Mouse (Mus musculus) E14TG2a.4 (cell line): Measurements from ENCODE around the gene Runx2.

Experiments
- CTCF ChIP-seq: conservative IDR thresholded peaks from 2 replicates; pipeline ENCODE4 v1.5.1; 2014; ENCODE audit warnings: low read length
- NANOG ChIP-seq: IDR thresholded peaks from 2 replicates; pipeline ENCODE4 v1.6.1; 2014; ENCODE audit warnings: borderline replicate concordance, low read length, mixed read lengths
- POU5F1 ChIP-seq: IDR thresholded peaks from 2 replicates; pipeline ENCODE4 v1.6.1; 2014; ENCODE audit warnings: low read length, borderline replicate concordance

DNA sequence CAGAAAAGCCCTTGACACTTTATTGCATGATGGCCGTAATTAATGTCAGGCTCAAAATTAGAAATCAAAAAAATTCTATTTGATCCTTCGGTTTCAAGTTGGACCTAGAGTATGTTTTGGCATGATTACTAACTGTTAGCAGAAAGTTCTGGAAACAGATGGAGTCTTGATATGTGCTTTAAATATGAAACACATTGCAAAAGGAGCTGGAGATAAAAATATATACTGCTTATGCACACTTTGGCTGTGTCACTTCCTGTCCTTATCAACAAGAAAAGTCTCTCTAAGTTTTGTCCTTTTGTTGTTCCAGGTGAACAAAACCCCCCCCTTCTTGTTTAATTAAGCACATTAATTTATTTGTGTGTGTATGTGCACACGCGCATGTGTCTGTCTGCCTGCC, 183.0 kb downstream of the Runx2 start:
- TF ChIP-seq CTCF (no peak), NANOG (no peak), POU5F1 (no peak)
